21 mouse cellular contexts compared by ENCODE assay signal in the genomic region with DNA sequence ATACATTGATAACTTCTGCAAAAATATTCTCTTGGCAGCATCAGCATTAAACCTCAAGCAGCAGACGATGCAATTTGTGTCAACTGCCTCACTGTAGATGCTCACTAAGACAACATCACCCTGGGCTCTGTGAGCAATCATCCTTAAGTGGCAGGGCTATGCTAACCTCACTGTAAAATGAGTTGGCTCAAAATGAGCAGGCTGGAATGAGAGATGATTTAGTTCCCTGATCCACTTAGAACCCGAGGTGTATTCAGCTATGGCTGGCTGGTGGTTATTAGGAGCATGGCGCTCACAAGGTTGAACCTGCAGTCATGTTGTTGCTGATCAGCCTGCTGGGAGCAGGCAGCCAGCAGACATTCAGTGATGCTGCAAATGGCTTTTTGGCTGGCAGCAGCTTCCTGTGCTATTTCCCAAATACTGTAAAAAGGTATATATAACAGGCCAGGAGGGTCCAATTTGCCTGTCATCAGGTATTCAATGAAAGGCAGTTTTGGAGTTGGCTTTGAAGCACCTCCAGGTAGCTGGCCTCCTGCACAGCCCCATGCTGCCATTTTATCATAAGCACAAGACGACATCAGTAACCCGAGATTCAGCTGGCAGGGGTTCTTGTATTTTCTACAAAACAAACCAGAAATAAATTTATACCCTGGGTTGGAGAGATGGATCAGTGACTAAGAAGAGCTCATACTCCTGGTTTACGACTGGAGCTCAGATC.
A peak's percentile ranks its signal among the peaks of the same experiment; 100 is the strongest.
DNase-seq lines count a peak whose midpoint lies in the region; ATAC-seq and TF ChIP-seq lines count a peak whose summit lies in the region.
"Had no signal": no experiment of that assay in that cellular context is flagged by ENCODE, and none has a peak within 500 bp of the region (broad histone marks: within the 10 kb centered on the region; RNA-seq: fewer than 3 reads in every experiment).

No protein-coding gene starts in this region.

- TF ChIP-seq CTCF in forebrain, postnatal 0 days (IDR thresholded peaks at IDR 0.05; ENCODE audit: low read depth): no peak
- no peak for TF ChIP-seq CTCF in brain, embryonic 14.5 days (IDR thresholded peaks at IDR 0.05; ENCODE audit: borderline replicate concordance, extremely low read depth, insufficient read depth, insufficient read length)
- no peak for TF ChIP-seq CTCF in layer of hippocampus, adult 2 months (conservative IDR thresholded peaks at IDR 0.05)

- no peak overlapping the region for H3K4me2 ChIP-seq in forebrain, postnatal 0 days (ENCODE audit: low read depth)
- H3K4me2 ChIP-seq in forebrain, embryonic 13.5 days: no peak overlapping the region
- no peak overlapping the region for H3K4me2 ChIP-seq in midbrain, embryonic 14.5 days (ENCODE audit: low read length)
- H3K4me2 ChIP-seq: embryonic facial prominence, embryonic 12.5 days; heart, embryonic 15.5 days had no signal

- no peak for DNase-seq in forebrain, postnatal 0 days
- peak; percentile 15 for DNase-seq in brain, adult 2 months (ENCODE audit: low read depth, low spot score)
- DNase-seq in brain, embryonic 14.5 days (ENCODE audit: low read depth): peak; percentile 51
- DNase-seq in midbrain, embryonic 14.5 days: peak; percentile 26
- DNase-seq in adrenal gland, adult 2 months: no peak
- DNase-seq in layer of hippocampus, adult 2 months (ENCODE audit: low spot score in 2 of 2): no peak
- DNase-seq: adrenal gland, adult 8-10 months; cerebellum, adult 11 months; gastrocnemius, postnatal 14 days; heart, adult 2 months; heart, postnatal 4 days; liver, postnatal 0 days; lung, postnatal 10 days; right cerebral cortex, postnatal 14 days; spleen, adult 18-20 months; thymus, postnatal 36 days had no signal

- H3K27me3 ChIP-seq in forebrain, postnatal 0 days (ENCODE audit: insufficient read depth, low read length): no peaks in the 10 kb centered on the region
- no peaks in the 10 kb centered on the region for H3K27me3 ChIP-seq in forebrain, embryonic 13.5 days
- H3K27me3 ChIP-seq in midbrain, embryonic 14.5 days (ENCODE audit: control insufficient read depth, insufficient read depth, low read length): no peaks in the 10 kb centered on the region
- H3K27me3 ChIP-seq: embryonic facial prominence, embryonic 12.5 days; heart, embryonic 15.5 days had no signal

- H3K9ac ChIP-seq in forebrain, postnatal 0 days: no peak overlapping the region
- no peak overlapping the region for H3K9ac ChIP-seq in forebrain, embryonic 13.5 days
- H3K9ac ChIP-seq in midbrain, embryonic 14.5 days (replicated peaks; ENCODE audit: low read length): no peak overlapping the region
- H3K9ac ChIP-seq: embryonic facial prominence, embryonic 12.5 days; heart, embryonic 15.5 days; liver, postnatal 0 days had no signal

- no peak overlapping the region for H3K27ac ChIP-seq in forebrain, postnatal 0 days (ENCODE audit: low read depth, low read length)
- H3K27ac ChIP-seq in forebrain, embryonic 13.5 days: no peak overlapping the region
- H3K27ac ChIP-seq in midbrain, embryonic 14.5 days (replicated peaks; ENCODE audit: low read depth, low read length): peak overlapping the region; percentile 63; the same call in 1 of the 2 replicates
- no peak overlapping the region for H3K27ac ChIP-seq in layer of hippocampus, adult 2 months
- H3K27ac ChIP-seq: embryonic facial prominence, embryonic 12.5 days; heart, adult 2 months; heart, embryonic 15.5 days; kidney, postnatal 0 days had no signal

- ATAC-seq in forebrain, postnatal 0 days: peak; percentile 8; the same call in 1 of the 2 replicates
- no peak for ATAC-seq in forebrain, embryonic 13.5 days
- ATAC-seq in midbrain, embryonic 14.5 days (ENCODE audit: low FRiP score, low TSS enrichment): no peak
- ATAC-seq: intestine, embryonic 16.5 days; liver, postnatal 0 days had no signal

- H3K9me3 ChIP-seq in forebrain, postnatal 0 days (ENCODE audit: low read length): no peaks in the 10 kb centered on the region
- no peaks in the 10 kb centered on the region for H3K9me3 ChIP-seq in forebrain, embryonic 13.5 days (replicated peaks)
- H3K9me3 ChIP-seq in midbrain, embryonic 14.5 days (ENCODE audit: control insufficient read depth, low read length): no peaks in the 10 kb centered on the region
- H3K9me3 ChIP-seq: embryonic facial prominence, embryonic 12.5 days; heart, embryonic 15.5 days had no signal

- H3K36me3 ChIP-seq in forebrain, postnatal 0 days (ENCODE audit: insufficient read depth): no peaks in the 10 kb centered on the region
- no peaks in the 10 kb centered on the region for H3K36me3 ChIP-seq in forebrain, embryonic 13.5 days (ENCODE audit: poor library complexity, severe bottlenecking)
- no peaks in the 10 kb centered on the region for H3K36me3 ChIP-seq in midbrain, embryonic 14.5 days (ENCODE audit: control insufficient read depth, insufficient read depth, low read length)
- H3K36me3 ChIP-seq: embryonic facial prominence, embryonic 12.5 days; heart, embryonic 15.5 days had no signal

- no peak for TF ChIP-seq POLR2A in brain, embryonic 14.5 days (IDR thresholded peaks at IDR 0.05; ENCODE audit: borderline replicate concordance, extremely low read depth, insufficient read depth, insufficient read length, poor library complexity, severe bottlenecking)

- no peak overlapping the region for H3K4me3 ChIP-seq in forebrain, postnatal 0 days (ENCODE audit: low read depth, low read length)
- no peak overlapping the region for H3K4me3 ChIP-seq in forebrain, embryonic 13.5 days
- H3K4me3 ChIP-seq in midbrain, embryonic 14.5 days (replicated peaks; ENCODE audit: low read depth, low read length): no peak overlapping the region
- no peak overlapping the region for H3K4me3 ChIP-seq in layer of hippocampus, adult 2 months
- H3K4me3 ChIP-seq: embryonic facial prominence, embryonic 12.5 days; heart, adult 2 months; heart, embryonic 15.5 days had no signal

- 61% methylated on average over 6 of the region's 6 CpGs for WGBS in forebrain, postnatal 0 days
- WGBS in forebrain, embryonic 13.5 days: 73% methylated on average over 6 of the region's 6 CpGs
- 70% methylated on average over 6 of the region's 6 CpGs for WGBS in midbrain, embryonic 14.5 days

- H3K4me1 ChIP-seq in forebrain, postnatal 0 days (ENCODE audit: insufficient read depth): no peaks in the 10 kb centered on the region
- H3K4me1 ChIP-seq in forebrain, embryonic 13.5 days: no peaks in the 10 kb centered on the region
- no peaks in the 10 kb centered on the region for H3K4me1 ChIP-seq in midbrain, embryonic 14.5 days (ENCODE audit: control insufficient read depth, insufficient read depth, low read length)
- H3K4me1 ChIP-seq: embryonic facial prominence, embryonic 12.5 days; heart, embryonic 15.5 days had no signal

Comparison
In these comparisons a context has a peak if more than half of its experiments do, and no peak if none do; other contexts are left out.
1. DNase-seq: peak in brain, adult 2 months (single experiment), brain, embryonic 14.5 days (single experiment) and midbrain, embryonic 14.5 days (single experiment); none in forebrain, postnatal 0 days (single experiment), adrenal gland, adult 2 months (single experiment) and layer of hippocampus, adult 2 months (0 of 2).